Mouse (Mus musculus) liver, embryonic 14.5 days (tissue): ENCODE data around the gene Zmym3.

ENCODE experiments used
- CTCF ChIP-seq: IDR thresholded peaks from 2 replicates; pipeline ENCODE4 v1.5.1; 2016; ENCODE audit warnings: antibody characterized with exemption, low read depth, control low read depth
- EP300 ChIP-seq: IDR thresholded peaks from 2 replicates; pipeline ENCODE4 v1.6.1; 2016; ENCODE audit warnings: antibody characterized with exemption, low read depth

- TF ChIP-seq CTCF (no peak), EP300 (no peak)
These were observed 8.1 kb upstream of the Zmym3 start for GRCm38 (mm10) chrX:101428785-101429141.
